Mouse (Mus musculus): Measurements from ENCODE around the gene Arpc4. TPM values are rescaled to one million over a fixed set of nuclear protein-coding genes. Genes with fewer than 3 reads are reported as not detected.

Arpc4 gene
- total RNA-seq, 2 experiments from 2014 or later: 288 to 299 TPM

Small RNA genes within 50 kb of the gene (microRNA-seq; reads per million reads assigned to microRNA genes)
- not detected for gene Gm24387

Other genes starting within 250 kb of the Arpc4 start
- 100 to 1,000 TPM in 1 of 2 experiments, 10 to 100 TPM in 1; 95.9 to 102 TPM for gene Lhfpl4, start 182.7 kb upstream of the Arpc4 start, total RNA-seq (2021)
- gene Mtmr14, start 140.3 kb upstream of the Arpc4 start, total RNA-seq (2021): 10 to 100 TPM; 25.2 to 25.6 TPM
- gene Cpne9, start 95.8 kb upstream of the Arpc4 start, total RNA-seq (2021): 1 to 10 TPM; 7.3 to 8.3 TPM
- gene Brpf1, start 71.0 kb upstream of the Arpc4 start, total RNA-seq (2021): 10 to 100 TPM; 32.8 TPM
- 1 to 10 TPM; 8.8 to 9.4 TPM for gene Ogg1, start 51.1 kb upstream of the Arpc4 start, total RNA-seq (2021)
- 100 to 1,000 TPM in 1 of 2 experiments, 10 to 100 TPM in 1; 94.4 to 104 TPM for gene Camk1, start 34.1 kb upstream of the Arpc4 start, total RNA-seq (2021)
- 10 to 100 TPM; 64.4 to 68.2 TPM for gene Tada3, start 232 bp upstream of the Arpc4 start, total RNA-seq (2021)
- gene Ttll3, start 11.1 kb downstream of the Arpc4 start, total RNA-seq (2021): 10 to 100 TPM; 12.4 to 14.1 TPM
- 10 to 100 TPM; 14.4 to 15.2 TPM for gene Rpusd3, start 41.2 kb downstream of the Arpc4 start, total RNA-seq (2021)
- not detected for gene Cidec, start 57.6 kb downstream of the Arpc4 start, total RNA-seq (2021)
- 10 to 100 TPM; 39.1 to 44.9 TPM for gene Jagn1, start 64.5 kb downstream of the Arpc4 start, total RNA-seq (2021)
- gene Il17re, start 80.4 kb downstream of the Arpc4 start, total RNA-seq (2021): under 1 TPM; 0.26 to 0.30 TPM
- 1 to 10 TPM; 2.2 to 2.4 TPM for gene Il17rc, start 93.3 kb downstream of the Arpc4 start, total RNA-seq (2021)
- gene Creld1, start 105.2 kb downstream of the Arpc4 start, total RNA-seq (2021): 10 to 100 TPM; 80.4 to 82.1 TPM
- 10 to 100 TPM; 15.5 to 19.7 TPM for gene Prrt3, start 123.8 kb downstream of the Arpc4 start, total RNA-seq (2021)
- gene Emc3, start 153.5 kb downstream of the Arpc4 start, total RNA-seq (2021): 10 to 100 TPM; 62.3 to 71.1 TPM
- 1 to 10 TPM; 5.4 to 7.0 TPM for gene Fancd2, start 153.6 kb downstream of the Arpc4 start, total RNA-seq (2021)
- gene Fancd2os, start 222.6 kb downstream of the Arpc4 start, total RNA-seq (2021): under 1 TPM in 1 of 2 experiments, not detected in 1; 0.28 TPM
- gene Brk1, start 226.7 kb downstream of the Arpc4 start, total RNA-seq (2021): 100 to 1,000 TPM; 166 to 181 TPM
- gene Vhl, start 245.8 kb downstream of the Arpc4 start, total RNA-seq (2021): 10 to 100 TPM; 50.0 to 61.8 TPM

All from left cerebral cortex, postnatal 4 days (tissue).